Mouse (Mus musculus) CH12.LX (cell line): ENCODE measurements around the gene Ctrb1.

Experiments
- HCFC1 ChIP-seq: IDR thresholded peaks from 2 replicates; pipeline ENCODE4 v1.6.1; 2012; ENCODE audit warnings: low read depth, mild to moderate bottlenecking, inconsistent platforms, low read length, improper control_type of control experiment
- JUND ChIP-seq: conservative IDR thresholded peaks from 2 replicates; pipeline ENCODE4 v1.6.1; 2011; ENCODE audit warnings: low read depth, low read length, improper control_type of control experiment
- PAX5 ChIP-seq: IDR thresholded peaks from 2 replicates; pipeline ENCODE4 v1.6.1; 2012; ENCODE audit warnings: low read length, inconsistent platforms, mixed read lengths
- POLR2A ChIP-seq: IDR thresholded peaks from 2 replicates; pipeline ENCODE4 v1.6.1; 2011; ENCODE audit warnings: low read depth, mild to moderate bottlenecking, improper control_type of control experiment, low read length
- SMC3 ChIP-seq: IDR thresholded peaks from 2 replicates; pipeline ENCODE4 v1.6.1; 2011; ENCODE audit warnings: low read depth, low read length, improper control_type of control experiment
- TCF12 ChIP-seq: IDR thresholded peaks from 2 replicates; pipeline ENCODE4 v1.6.1; 2014; ENCODE audit warnings: low read depth, mild to moderate bottlenecking, inconsistent platforms, low read length, improper control_type of control experiment
- UBTF ChIP-seq: IDR thresholded peaks from 2 replicates; pipeline ENCODE4 v1.6.1; 2012; ENCODE audit warnings: low read depth, mild to moderate bottlenecking, inconsistent platforms, low read length, improper control_type of control experiment, moderate library complexity

GRCm38 (mm10) chr8:111727553-111727952 lies 36.7 kb upstream of the Ctrb1 start:
- TF ChIP-seq HCFC1 (no peak), TCF12 (no peak), POLR2A (no peak), SMC3 (no peak), UBTF (no peak), PAX5 (no peak), JUND (no peak)
